Mouse (Mus musculus): ENCODE measurements at regions not wholly inside any gene's neighbourhood (a gene's known extent, or its start where the extent isn't known, plus 50 kb on each side); places are given as distances from the start of the nearest gene placed in this dataset.
A peak's percentile ranks its signal among the peaks of the same experiment; 100 is the strongest.

DNA sequence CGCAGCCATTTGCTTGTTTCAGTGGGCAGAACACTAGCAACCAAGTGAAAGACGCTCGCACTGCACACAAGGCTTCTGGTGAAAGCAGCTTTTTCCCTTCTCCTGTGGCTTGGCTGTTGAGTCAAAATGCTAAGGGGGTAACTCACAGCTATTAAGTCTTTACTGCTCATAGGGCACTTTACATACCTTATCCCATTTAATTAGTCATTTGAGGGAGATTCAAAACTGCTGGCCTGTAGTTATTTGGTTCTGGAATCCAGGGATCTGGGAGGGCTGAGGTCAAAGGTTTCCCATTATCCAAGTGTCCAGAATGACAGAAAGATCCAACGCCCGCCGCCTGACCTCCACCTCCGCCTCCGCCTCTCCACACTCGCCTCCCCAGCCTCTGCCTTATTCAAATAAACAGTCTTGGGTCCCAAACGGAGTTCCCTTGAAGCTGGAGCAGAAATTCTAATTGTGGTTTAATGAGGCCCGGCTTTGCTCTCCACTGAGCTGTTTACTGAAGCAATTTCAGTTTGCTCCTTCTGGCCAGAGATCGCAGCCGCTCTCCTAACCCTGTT is 106.5 kb upstream of the Mycn start:
- no peak for DNase-seq (ENCODE audit: low spot score in 2 of 2)

DNA sequence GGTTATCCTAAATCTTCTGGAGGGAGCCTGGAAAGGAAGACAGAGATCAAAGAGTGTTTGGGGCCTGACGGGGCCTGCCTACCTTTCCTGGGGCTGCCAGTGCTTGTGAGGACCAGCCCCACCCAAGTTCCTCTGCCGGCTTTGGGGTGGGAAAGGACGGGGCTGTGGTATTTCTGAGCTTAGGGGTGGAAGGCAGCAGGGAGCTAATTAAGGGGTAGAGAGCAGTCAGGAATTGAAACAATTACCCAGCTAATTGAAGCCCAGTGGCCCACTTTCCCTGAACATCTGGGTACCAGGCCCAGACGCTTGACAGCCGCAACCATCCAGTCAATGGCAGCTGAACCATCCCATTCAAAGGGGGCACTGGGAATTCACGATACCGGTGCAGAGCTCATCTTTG is 101.2 kb upstream of the Mycn start:
- DNase-seq (ENCODE audit: low spot score in 2 of 2) = no peak

DNA sequence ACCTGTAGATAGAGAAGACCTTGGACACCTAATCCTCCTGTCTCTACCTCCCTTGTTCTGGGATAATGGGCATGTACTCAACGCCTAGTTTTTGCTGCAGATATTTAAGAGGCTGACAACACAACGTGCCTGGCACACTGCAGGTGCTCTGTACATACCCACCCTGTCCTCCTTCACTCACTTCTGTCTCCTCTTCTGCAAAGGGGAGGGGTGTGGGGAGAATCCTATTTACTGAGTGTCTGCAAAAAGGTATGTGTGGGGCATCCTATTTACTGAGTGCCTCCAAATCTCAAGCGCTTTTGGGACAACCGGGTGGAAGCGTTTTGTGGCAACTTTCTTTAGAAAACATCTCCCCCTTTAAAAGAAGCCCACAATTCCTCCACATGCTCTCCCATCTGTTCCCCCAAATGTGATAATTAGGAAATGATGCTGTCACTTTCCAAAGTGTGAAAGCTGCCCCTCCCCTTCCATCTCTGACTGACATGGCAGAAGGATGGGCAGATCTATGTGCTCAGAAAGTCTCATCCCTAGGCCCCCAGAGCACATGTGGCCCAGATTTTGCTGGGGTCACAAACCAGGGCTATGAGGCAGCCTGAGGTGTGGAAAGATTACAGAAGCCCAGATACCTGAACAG is 93.5 kb upstream of the Mycn start:
- DNase-seq (ENCODE audit: low spot score in 2 of 2) = no peak

DNA sequence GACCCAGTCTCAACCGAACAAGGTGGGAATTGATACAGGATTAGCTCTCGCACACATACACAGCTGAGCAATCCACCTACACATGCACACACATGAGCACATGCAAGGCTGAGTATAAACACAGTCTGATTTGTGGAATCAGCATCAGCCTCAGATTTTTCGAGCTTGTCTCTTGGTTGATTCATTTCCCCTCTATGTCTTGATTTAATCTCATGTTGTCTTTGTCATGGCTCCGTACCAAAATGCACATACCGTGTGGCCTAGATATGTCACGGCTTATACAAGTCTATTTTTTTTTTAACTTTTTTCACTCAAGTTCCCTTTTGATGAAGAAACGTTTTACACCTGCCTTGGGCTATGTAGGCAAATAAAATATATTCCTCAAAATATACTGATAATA is 88.6 kb upstream of the Mycn start:
- no peak for DNase-seq (ENCODE audit: low spot score in 2 of 2)

DNA sequence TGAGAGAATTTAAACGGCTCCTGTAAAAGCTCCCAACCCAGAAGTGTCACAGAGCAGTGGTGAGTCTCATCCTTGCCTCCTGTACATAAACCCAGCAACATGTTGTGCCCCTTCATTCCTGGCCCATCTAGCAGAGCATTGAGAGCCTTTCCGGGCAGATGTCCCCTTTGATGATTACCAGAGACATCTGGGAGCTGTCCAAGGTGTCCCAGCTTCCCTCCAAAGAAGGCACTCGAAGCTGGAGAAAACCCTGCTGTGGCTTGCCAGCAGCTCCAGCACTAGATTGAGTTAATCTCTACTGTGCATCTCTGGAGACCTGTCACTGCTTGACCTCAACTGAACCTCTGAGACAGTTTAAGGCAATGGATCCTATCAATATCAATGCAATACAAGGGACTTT is 86.4 kb upstream of the Mycn start:
- no peak for DNase-seq (ENCODE audit: low spot score in 2 of 2)

DNA sequence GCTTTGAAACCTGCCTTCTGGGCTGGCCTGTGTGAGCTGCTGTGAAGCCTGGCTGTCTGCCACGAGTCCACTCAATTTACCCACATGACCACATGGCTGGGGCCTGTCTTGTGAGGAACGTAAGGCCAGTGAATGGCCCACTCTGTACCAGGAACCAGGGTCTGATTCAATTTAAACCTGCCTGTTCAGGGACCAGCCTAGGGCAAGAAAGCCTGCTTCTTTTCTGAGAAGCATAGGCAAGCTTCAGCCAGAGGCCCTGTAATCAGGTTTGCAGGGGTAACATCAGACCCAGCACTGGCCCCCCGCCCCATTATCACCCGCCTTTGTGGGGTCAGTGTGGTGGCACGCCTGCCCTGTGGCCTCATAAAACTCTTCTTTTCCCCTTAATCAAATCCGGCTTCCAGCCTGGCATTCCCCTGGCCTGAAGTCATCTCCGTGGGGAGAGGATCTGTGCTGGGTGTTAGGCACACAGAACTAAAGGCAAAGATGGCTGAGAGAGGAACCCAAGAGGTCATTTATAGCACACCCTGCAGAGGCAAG is 84.4 kb upstream of the Mycn start:
- no peak for DNase-seq (ENCODE audit: low spot score in 2 of 2)

DNA sequence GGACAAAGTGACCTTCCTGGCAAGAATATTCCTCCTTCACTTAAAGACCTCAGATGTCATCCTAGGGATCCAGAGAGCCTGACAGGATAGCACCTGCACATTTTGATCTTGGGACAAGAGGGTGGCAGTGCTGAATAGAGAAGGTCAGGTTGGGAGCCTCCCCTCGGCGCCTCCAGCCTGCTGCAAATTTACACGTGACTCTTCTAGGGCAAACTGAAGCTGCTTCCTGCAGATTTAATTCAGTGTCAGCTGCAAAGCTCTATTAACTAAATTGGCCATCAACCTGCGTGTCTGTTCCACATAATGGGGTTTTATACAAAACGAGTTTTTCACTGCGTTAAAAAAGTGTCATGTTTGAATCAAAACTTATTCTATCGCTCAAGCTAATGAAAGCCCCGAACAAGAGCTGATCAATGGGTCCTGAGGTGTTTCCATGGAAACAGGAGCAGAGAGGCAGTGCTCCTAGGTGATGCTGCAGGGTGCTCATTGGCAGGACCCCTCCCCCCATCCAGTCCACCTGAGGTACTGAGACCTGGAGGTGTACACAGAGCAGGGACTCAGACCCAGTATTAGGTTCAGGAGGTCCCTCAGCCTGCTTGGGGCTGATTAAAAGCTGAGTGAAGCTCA is 82.6 kb upstream of the Mycn start:
- DNase-seq (ENCODE audit: low spot score in 2 of 2) = no peak

DNA sequence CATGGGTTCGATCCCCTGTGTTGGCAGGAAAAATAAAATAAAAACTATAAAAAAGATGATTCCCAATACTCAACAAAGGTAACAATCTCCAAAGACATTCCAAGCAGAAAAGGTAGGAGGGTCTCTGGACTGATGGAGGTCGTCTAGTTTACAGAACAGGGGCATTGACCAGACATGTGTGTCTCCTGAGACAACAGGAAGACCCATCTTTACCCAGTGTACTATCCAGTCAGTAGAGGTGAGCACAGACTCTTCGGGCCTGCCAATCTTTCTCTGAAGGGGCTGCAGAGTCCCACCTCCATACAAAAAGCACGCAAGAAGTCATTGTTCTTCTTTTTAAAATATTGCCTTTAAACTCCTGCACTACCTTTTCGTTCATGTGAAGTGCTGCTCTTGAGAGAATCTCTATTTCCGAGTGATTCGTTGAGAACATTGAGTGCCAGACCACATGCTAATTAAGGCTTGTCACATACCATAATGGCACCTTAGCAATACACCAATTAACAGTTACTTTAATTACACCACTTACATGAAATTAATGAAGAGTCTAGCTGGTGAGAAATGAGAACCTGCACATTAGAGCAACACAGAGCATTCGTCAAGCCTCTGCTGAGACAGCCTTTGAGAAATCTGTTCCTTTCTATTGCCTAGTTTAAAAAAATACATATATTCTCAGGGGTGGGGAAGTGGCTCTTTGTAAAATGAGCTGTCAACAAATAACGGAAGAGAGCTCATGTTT is 69.5 kb upstream of the Mycn start:
- DNase-seq (ENCODE audit: low spot score in 2 of 2) = no peak

DNA sequence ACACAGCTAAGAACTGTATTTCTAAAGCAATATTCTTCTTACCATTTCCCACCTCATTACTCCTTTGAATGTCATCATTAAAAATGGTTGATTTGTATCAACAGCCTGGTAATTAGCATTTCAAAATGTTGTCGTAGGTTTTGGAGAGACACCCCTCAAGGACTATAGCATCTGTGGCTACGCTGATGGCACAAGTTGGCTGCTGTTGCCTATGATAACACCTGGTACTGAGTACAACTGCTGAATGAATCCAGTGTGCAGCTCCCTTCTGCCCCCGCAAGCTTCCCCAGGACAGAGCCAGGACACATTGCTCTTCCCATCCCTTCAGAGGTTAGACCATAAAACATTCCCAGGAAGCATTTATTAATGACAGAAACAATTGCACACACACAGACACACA is 68.7 kb upstream of the Mycn start:
- DNase-seq (ENCODE audit: low spot score in 2 of 2) = no peak

DNA sequence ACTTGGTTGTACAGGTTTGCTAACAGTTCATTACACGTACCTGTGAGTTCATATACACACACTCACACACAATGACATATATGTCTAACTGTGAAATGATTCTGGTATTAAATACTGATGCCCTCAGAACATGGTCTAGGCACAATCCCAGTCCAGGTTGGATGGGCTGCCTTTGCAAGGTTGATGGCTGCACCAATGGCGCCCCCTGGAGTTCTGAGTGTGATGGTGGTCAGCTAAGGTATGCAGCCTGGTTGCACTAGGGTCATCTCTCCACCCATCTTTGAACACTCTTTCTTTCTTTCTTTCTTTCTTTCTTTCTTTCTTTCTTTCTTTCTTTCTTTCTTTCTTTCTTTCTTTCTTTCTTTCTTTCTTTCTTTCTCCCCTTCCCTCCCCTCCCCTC is 67.8 kb upstream of the Mycn start:
- no peak for DNase-seq (ENCODE audit: low spot score in 2 of 2)

DNA sequence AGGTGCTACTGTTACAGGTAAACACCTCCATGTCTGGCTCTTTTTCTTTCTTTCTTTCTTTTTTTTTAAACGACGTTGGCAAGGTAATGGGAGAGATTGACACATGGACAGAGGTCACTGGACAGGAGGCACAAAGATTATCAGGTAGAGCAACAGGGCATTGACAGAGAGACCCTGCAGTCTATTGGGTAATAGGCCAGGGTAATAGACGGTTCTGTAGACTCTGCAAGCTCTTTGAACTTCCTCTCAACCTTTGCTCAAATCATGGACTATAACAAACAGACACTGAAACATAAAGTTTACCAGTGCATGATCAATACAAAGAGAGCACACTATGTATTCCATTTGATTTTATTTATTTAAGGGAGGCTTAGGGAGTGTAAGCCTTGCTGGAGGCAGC is 61.0 kb upstream of the Mycn start:
- no peak for DNase-seq (ENCODE audit: low spot score in 2 of 2)

DNA sequence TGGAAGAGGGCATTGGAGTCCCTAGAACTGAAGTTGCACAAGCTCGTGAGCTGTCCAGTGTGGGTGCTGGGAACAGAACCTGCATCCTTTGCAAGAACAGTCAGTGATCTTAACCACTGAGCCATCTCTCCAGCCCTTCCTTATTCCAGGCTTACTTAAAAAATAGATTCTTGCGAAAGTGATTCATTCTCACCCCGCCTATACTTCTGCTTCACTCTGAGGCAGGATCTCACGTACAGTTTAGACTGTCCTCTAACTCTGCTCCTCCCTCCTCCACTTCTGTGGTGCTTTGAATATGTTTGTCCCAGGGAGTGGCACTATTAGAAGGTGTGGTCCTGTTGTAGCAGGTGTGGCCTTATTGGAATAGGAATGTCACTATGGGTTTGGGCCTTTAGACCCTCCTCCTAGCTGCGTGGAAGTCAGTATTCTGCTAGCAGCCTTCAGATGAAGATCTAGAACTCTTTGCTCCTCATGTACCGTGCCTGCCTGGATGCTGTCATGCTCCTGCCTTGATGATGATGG is 60.4 kb upstream of the Mycn start:
- DNase-seq (ENCODE audit: low spot score in 2 of 2) = no peak

DNA sequence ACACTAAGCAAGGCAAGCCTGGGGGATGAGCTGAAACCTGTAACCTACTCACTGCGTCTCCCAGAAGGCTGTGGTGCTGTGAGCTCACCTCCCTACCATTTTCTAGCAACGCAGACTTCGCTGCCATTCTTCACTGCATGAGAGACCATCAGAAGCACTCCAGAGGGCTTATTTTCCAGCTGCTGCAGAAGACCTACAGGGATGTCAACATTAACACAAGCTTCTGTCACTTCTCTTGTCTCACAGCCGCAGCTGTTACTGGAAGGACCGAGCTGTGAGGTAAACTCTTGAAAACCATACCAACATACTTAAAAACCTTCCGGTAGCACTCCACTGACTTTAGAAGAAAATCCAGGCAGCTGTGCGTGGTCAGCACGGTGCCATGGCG is 54.3 kb upstream of the Mycn start:
- no peak for DNase-seq (ENCODE audit: low spot score in 2 of 2)

DNA sequence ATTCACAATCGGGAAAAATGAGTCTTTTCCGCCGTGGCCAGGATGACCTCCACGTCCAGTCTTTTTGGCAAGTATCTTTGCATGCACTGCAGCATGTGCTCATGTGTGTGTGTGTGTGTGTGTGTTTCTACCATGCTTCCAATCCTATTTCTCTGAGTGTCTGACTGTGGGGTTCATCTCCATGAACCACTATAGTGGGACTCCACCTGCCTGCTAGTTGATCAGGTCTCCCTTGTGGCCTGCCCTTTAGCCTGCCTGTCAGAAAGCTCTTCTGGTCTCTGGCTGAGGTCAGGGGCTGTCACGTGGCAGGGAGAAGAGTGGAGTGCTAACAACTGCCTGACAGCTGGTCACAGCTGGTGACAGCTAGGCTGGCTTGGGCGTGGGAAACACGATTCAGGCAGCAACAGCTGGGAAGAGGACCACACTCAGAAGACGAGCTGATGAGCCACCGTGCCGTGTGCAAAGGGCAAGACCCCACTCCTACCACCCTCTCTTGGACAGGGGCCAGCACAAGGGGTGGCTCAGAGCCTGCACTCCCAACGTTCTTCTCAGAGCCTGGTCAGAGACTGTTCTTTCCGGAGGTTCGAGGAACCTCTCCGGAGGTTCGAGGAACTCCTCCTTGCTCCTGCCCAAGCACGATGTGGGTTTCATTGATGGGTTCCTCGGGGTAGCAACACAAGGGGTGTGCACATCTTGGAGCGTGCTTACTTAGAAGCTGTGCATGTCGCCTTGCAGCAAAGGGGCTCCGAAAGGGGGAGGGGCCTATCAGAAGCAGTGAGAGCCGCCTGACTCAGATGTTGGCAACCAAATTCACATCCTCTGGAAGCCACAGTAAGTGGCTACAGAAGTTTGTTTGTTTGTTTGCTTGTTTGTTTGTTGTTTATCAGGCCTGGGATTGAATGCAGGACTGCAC is 53.6 kb upstream of the Mycn start:
- DNase-seq (ENCODE audit: low spot score in 2 of 2) = peak in 1 of 2 experiments; percentile 8

DNA sequence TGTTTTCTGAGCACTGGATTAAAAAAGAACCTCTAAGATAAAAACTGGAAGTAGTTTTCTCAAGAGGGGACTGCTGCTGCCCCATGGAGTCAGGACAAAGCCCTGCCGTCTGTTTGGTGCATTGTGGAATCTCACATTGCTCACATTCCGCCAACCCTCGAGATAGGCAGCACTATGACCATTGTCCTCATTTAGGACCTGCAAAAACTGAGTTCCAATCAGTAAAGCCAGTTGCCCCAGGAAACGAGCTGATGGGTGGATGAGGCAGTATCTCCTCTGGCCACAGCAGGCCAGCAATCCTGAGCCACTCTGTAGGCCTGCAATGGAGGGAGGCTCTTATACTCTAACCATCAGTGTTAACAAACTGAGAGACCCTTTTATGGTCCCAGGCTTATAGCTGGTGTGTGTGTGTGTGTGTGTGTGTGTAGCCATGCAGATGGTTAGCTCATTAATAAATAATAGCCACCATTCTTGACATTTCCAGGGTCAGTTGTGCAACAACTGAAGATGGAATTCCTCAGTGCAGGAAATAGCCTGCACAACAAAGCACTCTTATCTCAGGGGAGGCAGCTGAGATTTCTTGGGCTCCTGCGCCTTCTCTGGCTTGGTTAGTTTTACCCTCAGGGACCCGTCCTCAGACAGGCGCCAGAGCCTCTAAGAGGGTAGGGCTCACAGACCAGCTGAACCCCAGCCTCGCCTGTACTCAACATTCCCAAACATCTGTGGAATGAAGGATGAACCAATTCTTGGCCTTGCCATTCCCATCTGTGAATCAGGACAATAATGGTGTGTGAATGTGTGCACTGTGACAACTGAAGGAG is 52.4 kb upstream of the Mycn start:
- no peak for DNase-seq (ENCODE audit: low spot score in 2 of 2)

Measured in gastrocnemius, adult 8-10 months (tissue).